ENCODE assay signal across 8 mouse cellular contexts in the genomic region with DNA sequence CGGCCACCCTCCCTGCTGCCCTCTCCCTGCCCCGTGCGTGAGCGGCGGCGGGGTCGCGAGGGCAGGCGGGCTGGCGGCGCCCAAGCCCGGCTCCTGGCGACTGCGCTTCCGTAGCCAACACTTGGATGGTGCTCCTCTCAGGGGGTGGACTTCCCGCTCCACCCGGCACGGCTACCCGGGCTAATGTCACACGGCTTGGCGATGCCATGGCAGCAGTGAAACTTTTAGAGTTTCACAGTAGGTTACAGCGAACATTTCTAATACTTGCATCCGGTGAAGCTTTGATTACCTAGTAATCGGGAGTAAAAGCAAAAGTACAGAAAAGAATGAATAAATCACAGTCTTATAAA. TPM values are rescaled to one million over a fixed set of nuclear protein-coding genes. Genes with fewer than 3 reads are reported as not detected.
DNase-seq lines count a peak whose midpoint lies in the region; ATAC-seq and TF ChIP-seq lines count a peak whose summit lies in the region.

No protein-coding gene starts in this region.

- no peaks in the 10 kb centered on the region for H3K9me3 ChIP-seq in embryonic facial prominence, embryonic 12.5 days
- no peaks in the 10 kb centered on the region for H3K9me3 ChIP-seq in neural tube, embryonic 15.5 days (replicated peaks)

- H3K9ac ChIP-seq in embryonic facial prominence, embryonic 12.5 days, result peak overlapping the region; percentile 90
- H3K9ac ChIP-seq in neural tube, embryonic 15.5 days (replicated peaks), result peak overlapping the region; percentile 90

- no peak for TF ChIP-seq POLR2A in lung, adult 2 months (IDR thresholded peaks at IDR 0.05; ENCODE audit: borderline replicate concordance, extremely low read depth, low read depth, low read length)

- WGBS in lung, adult 2 months, result under 1% methylated on average over 24 of the region's 24 CpGs
- under 1% methylated on average over 24 of the region's 24 CpGs for WGBS in embryonic facial prominence, embryonic 12.5 days
- WGBS in large intestine, adult 2 months, result under 1% methylated on average over 24 of the region's 24 CpGs
- 1% methylated on average over 17 of the region's 24 CpGs for WGBS in neural tube, embryonic 15.5 days

- peak overlapping the region; percentile 65; the same call in 1 of the 2 replicates for H3K27ac ChIP-seq in embryonic facial prominence, embryonic 12.5 days
- H3K27ac ChIP-seq in neural tube, embryonic 15.5 days (replicated peaks), result peak overlapping the region; percentile 83

- peak overlapping the region; percentile 96 for H3K4me3 ChIP-seq in lung, adult 2 months (replicated peaks; ENCODE audit: extremely low read depth, low read depth, low read length)
- H3K4me3 ChIP-seq in embryonic facial prominence, embryonic 12.5 days, result peak overlapping the region; percentile 97
- H3K4me3 ChIP-seq in neural tube, embryonic 15.5 days (replicated peaks), result peak overlapping the region; percentile 100

- no peaks in the 10 kb centered on the region for H3K36me3 ChIP-seq in embryonic facial prominence, embryonic 12.5 days
- H3K36me3 ChIP-seq in neural tube, embryonic 15.5 days, result no peaks in the 10 kb centered on the region

- H3K4me2 ChIP-seq in embryonic facial prominence, embryonic 12.5 days (replicated peaks), result peak overlapping the region; percentile 71
- H3K4me2 ChIP-seq in neural tube, embryonic 15.5 days, result peak overlapping the region; percentile 71

- H3K4me1 ChIP-seq in lung, adult 2 months (ENCODE audit: control insufficient read depth, insufficient read depth, low read length), result no peaks in the 10 kb centered on the region
- peaks cover 10% of the 10 kb centered on the region; the same call in 1 of the 2 replicates for H3K4me1 ChIP-seq in embryonic facial prominence, embryonic 12.5 days
- peaks cover 12% of the 10 kb centered on the region for H3K4me1 ChIP-seq in neural tube, embryonic 15.5 days

- H3K27me3 ChIP-seq in embryonic facial prominence, embryonic 12.5 days, result no peaks in the 10 kb centered on the region
- H3K27me3 ChIP-seq in neural tube, embryonic 15.5 days (replicated peaks), result no peaks in the 10 kb centered on the region

- DNase-seq in lung, adult 2 months, result no peak
- DNase-seq in lung, postnatal 4 days, result no peak
- DNase-seq in large intestine, adult 2 months (ENCODE audit: low read depth, low spot score), result peak; percentile 27
- no peak for DNase-seq in ovary, postnatal 10 days (ENCODE audit: low spot score)
- no peak for DNase-seq in urinary bladder, postnatal 25 days (ENCODE audit: low spot score)
- DNase-seq in lung, postnatal 10 days, result no peak

- peak; percentile 89 for ATAC-seq in embryonic facial prominence, embryonic 12.5 days (ENCODE audit: insufficient number of reproducible peaks, insufficient read depth, low FRiP score, low TSS enrichment)
- ATAC-seq in neural tube, embryonic 15.5 days (ENCODE audit: low FRiP score), result peak; percentile 86

- TF ChIP-seq CTCF in lung, adult 2 months (IDR thresholded peaks at IDR 0.05; ENCODE audit: insufficient read depth, low read length), result no peak

RNA-seq across cellular contexts. Expression of a gene that starts 0.3 kb away (rescaled TPM):
- 6.1 TPM in 2 replicates for polyA plus RNA-seq in lung, adult 2 months (2012; rRNA removed)
- 15.1 and 16.0 TPM in 2 replicates for polyA plus RNA-seq in embryonic facial prominence, embryonic 12.5 days (2016; fragmentation: Nextera tagmentation; extraction: Ambion mirVana)
- 1.7 and 3.1 TPM in 2 replicates for polyA plus RNA-seq in large intestine, adult 2 months (2012; rRNA removed)
- polyA plus RNA-seq in neural tube, embryonic 15.5 days (2015; fragmentation: Nextera tagmentation; extraction: Ambion mirVana), result 14.6 and 18.3 TPM in 2 replicates

RNA-seq across cellular contexts. Expression of a gene that starts 25.9 kb away (rescaled TPM):
- polyA plus RNA-seq in lung, adult 2 months (2012; rRNA removed), result 23.3 and 36.9 TPM in 2 replicates
- polyA plus RNA-seq in embryonic facial prominence, embryonic 12.5 days (2016; fragmentation: Nextera tagmentation; extraction: Ambion mirVana), result 17.8 and 18.1 TPM in 2 replicates
- 143 and 185 TPM in 2 replicates for polyA plus RNA-seq in large intestine, adult 2 months (2012; rRNA removed)
- 12.2 and 24.5 TPM in 2 replicates for polyA plus RNA-seq in neural tube, embryonic 15.5 days (2015; fragmentation: Nextera tagmentation; extraction: Ambion mirVana)
